Mouse (Mus musculus) kidney, adult 2 months (tissue): ENCODE data around the gene Zkscan16.

ENCODE experiments used
- CTCF ChIP-seq: fragments of 200-500 bp; conservative IDR thresholded peaks from 2 replicates; pipeline ENCODE4 v1.5.1; 2011; ENCODE audit warnings: low read depth, mild to moderate bottlenecking, control low read depth, low read length, moderate library complexity, mixed read lengths; ENCODE audit not compliant: insufficient read depth, insufficient read length
- POLR2A ChIP-seq: fragments of 200-500 bp; IDR thresholded peaks from one replicate; pipeline ENCODE4 v1.6.1; 2011; ENCODE audit warnings: low read depth, low read length, control low read depth

DNA sequence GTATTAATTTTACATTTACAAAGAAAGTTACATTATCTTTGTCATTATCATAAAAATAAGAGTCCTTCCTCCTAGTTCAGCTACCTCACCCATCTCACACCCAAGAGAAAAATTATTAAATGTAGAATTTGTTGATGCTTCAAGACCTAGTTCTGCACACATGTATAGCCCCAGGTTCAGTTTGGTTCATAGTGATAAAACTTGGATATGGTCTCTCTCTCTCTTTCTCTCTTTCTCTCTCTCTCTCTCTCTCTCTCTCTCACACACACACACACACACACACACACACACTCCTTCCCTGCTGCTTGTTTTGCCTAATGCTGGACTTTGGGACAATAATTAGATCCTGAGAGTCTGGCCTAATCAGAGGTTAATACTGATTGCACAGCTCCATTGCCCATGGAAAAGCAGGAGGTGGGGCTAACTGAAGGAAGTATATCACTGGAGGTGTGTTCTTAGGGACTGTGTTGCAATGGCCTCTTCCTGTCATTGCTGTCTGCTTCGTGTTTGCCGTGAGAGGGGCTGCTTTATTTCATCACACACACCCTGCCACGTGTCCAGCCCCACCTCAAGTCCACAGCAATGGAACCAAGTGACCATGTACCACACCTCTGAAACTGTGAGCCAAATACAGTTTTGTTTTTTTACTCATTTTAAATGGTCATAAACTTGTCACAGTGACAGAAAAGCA, 29.9 kb upstream of the Zkscan16 start:
- TF ChIP-seq POLR2A (no peak), CTCF (no peak)
